Mouse (Mus musculus) limb, embryonic 13.5 days (tissue): ENCODE results near the gene Fes. TPM values are rescaled to one million over a fixed set of nuclear protein-coding genes. Genes with fewer than 3 reads are reported as not detected.
"Not testable (repeated sequence)": the region's sequence is repeated elsewhere in the genome, so short reads cannot be mapped to it uniquely, and the experiment has no call there.

Experiments used
- ATAC-seq: fragments of 200-750 bp; cut with Nextera tagmentation; 2 replicates; pipeline ENCODE4 v1.8.0; 2017; ENCODE audit warnings: low read depth, moderate number of reproducible peaks, moderate TSS enrichment; ENCODE audit not compliant: low FRiP score
- H3K27ac ChIP-seq: fragments of 300-500 bp; sonication (generic); 2 replicates; pipeline ENCODE4 v1.5.1; 2015; ENCODE audit warnings: inconsistent platforms, mild to moderate bottlenecking, moderate library complexity
- H3K27me3 ChIP-seq: fragments of 300-500 bp; sonication (generic); 2 replicates; pipeline ENCODE4 v1.6.1; 2015; ENCODE audit warnings: mild to moderate bottlenecking, inconsistent platforms
- H3K36me3 ChIP-seq: fragments of 300-500 bp; sonication (generic); 2 replicates; pipeline ENCODE4 v1.6.1; 2015; ENCODE audit warnings: inconsistent platforms, mild to moderate bottlenecking, moderate library complexity
- H3K4me1 ChIP-seq: fragments of 300-500 bp; sonication (generic); 2 replicates; pipeline ENCODE4 v1.6.1; 2015; ENCODE audit warnings: inconsistent platforms
- H3K4me2 ChIP-seq: fragments of 300-500 bp; sonication (generic); replicated peaks from 2 replicates; pipeline ENCODE4 v1.6.1; 2015; ENCODE audit warnings: inconsistent platforms, mild to moderate bottlenecking, moderate library complexity
- H3K4me3 ChIP-seq: fragments of 300-500 bp; sonication (generic); 2 replicates; pipeline ENCODE4 v1.5.1; 2015; ENCODE audit warnings: moderate library complexity, mild to moderate bottlenecking, inconsistent platforms
- H3K9ac ChIP-seq: fragments of 300-500 bp; sonication (generic); 2 replicates; pipeline ENCODE4 v1.6.1; 2015; ENCODE audit warnings: mild to moderate bottlenecking, inconsistent platforms
- H3K9me3 ChIP-seq: fragments of 300-500 bp; sonication (generic); 2 replicates; pipeline ENCODE4 v1.6.1; 2016; ENCODE audit warnings: inconsistent platforms
- WGBS: fragments of 180-500 bp; shearing (Covaris S2); methylation state at CpG from one replicate; pipeline ENCODE4 v1.1.7; 2015; 5-methylcytosine and 5-hydroxymethylcytosine counted together
- polyA plus RNA-seq: library from polyadenylated mRNA; unstranded; fragments of >200 nt; fragmentation: Nextera tagmentation; extraction: Ambion mirVana; gene quantifications from 2 replicates; pipeline ENCODE4 v1.2.1, GENCODE M21; 2015

The Fes gene
- polyA plus RNA-seq, 1 experiment from 2014 or later: 14.3 TPM

DNA sequence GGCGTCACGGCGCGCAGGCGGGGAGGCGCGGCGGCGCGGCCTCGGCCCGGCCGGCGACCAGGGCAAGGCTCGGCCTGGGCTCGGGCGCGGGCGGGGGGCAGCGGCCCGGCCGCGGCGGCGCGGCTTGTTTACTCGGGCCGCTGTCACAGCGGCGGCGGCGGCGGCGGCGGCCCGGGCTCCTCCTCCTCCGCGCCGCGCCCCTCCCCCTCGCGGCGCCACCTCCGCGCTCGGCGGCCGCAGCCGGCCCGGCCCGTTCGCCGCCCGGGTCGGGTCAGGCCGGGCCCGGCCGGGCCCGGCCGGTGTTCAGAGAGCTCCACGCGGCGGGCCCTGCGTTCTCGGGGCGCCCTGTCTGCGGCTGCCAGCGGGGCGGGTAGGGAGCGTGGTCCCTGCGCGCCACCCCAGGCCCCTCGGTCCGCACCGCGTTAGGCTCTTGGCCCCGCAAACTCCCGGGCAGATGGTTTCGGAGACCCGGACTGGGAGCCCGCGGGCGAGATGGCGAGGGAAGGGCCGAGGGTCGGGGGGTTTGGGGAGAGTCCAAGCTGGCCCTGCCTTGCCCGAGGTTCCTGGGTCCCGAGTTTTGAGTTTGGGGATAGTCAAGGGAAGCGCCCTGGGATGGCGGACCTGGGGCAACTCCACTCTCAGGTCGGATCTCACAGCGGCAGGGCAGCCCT lies 15.0 kb upstream of the Fes start:
- Histone ChIP-seq H3K4me3 (peak overlapping the region; percentile 95), H3K27me3 (0 out of 2 replicates have a peak, but pooled peaks cover 15% of the 10 kb centered on the region), H3K9ac (peak overlapping the region; percentile 97), H3K36me3 (peaks cover 6% of the 10 kb centered on the region), H3K9me3 (no peaks in the 10 kb centered on the region), H3K4me2 (peak overlapping the region; percentile 94), H3K27ac (peak overlapping the region; percentile 88), H3K4me1 (peaks cover 42% of the 10 kb centered on the region)
- ATAC-seq: peak; percentile 70
- WGBS: 1% methylated on average over 37 of the region's 92 CpGs

DNA sequence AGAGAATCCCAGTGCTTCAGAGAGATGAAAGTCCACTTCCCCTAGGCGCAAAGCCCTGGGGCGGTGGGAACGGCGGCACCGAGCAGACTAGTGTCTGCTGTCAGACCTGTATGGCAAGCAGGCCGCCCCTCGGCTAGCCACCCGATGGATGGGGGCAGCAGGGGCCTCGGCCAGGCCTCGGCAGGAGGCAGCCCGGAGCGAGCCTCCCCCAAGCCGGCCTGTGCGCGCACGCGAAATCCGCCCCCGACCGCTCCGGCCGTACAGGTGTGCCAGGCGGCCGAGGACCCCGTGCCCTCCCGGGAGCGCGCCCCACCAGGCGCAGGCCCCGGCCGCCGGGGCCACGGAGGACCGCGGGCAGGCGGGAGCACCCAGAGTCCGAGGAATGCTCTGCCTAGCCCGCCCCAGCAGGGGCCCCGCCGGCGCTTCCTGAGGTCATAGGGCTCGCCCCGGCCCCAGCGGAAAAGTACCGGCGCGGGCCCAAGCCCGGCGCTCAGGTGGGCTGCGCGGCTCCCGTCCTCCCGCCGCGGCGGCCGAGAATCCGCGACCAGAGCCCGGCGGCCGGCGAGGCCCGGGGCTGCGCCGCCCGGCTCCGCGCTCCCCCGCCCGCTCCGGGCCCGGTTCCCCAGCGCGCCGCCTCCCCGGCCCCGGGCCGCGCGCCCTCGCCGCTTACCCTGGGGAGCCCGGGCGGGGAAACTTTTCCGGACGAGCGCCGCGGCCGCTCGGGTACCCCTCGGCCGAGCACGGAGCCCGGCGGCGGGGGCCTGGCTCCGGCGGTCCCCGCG lies 14.3 kb upstream of the Fes start:
- WGBS: 1% methylated on average over 68 of the region's 102 CpGs
- Histone ChIP-seq H3K27ac (peak overlapping the region; percentile 88), H3K27me3 (0 out of 2 replicates have a peak, but pooled peaks cover 15% of the 10 kb centered on the region), H3K4me3 (peak overlapping the region; percentile 95), H3K4me1 (peaks cover 36% of the 10 kb centered on the region), H3K4me2 (peak overlapping the region; percentile 94), H3K9me3 (no peaks in the 10 kb centered on the region), H3K9ac (peak overlapping the region; percentile 97), H3K36me3 (peaks cover 13% of the 10 kb centered on the region)
- peak; percentile 42; the same call in 1 of the 2 replicates for ATAC-seq

DNA sequence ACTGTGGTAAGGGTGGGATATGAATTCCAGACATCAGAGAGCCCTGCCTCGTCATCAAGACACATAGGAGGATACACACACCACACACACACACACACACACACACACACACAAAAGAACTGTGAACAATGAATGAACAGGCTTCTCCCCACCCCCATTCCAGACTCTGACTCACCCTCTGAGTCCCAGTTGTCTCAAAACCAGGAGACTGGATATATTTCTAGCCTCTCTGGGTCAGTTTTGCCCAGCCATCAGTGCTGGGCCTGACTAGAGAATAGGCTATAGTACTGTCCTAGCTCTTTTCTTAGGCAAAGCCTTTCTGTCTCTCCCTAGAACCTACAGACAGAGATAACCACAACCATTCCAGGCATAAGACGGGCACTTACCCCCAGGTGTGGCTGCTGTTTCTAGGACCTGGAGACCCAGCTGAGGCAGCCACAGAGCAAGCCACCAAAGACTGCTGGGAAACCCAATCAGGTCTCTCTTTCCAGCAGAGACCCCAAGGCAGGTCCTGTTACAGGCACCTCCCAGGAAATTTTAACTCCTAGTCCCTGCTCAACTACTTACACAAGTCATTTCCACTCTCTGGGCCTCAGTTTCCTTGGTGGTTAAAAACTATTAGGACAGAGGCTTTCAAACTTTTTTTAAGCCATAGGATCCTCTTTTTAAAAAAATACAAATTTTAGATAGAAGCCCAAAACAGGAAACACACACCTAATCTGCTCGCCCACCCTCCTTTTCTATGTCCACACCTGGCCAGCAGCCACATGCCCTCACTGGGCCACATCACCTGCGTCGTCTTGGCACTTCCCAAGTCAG lies 13.5 kb upstream of the Fes start:
- no peak for ATAC-seq
- peak overlapping the region; percentile 88; the same call in 1 of the 2 replicates for H3K27ac ChIP-seq
- 0 out of 2 replicates have a peak, but pooled peaks cover 15% of the 10 kb centered on the region for H3K27me3 ChIP-seq
- WGBS: 16% methylated on average over 5 of the region's 5 CpGs
- peak overlapping the region; percentile 94 for H3K4me2 ChIP-seq
- peaks cover 36% of the 10 kb centered on the region for H3K4me1 ChIP-seq
- H3K9ac ChIP-seq: peak overlapping the region; percentile 97
- peaks cover 21% of the 10 kb centered on the region for H3K36me3 ChIP-seq
- H3K9me3 ChIP-seq: no peaks in the 10 kb centered on the region
- peak overlapping the region; percentile 95 for H3K4me3 ChIP-seq

DNA sequence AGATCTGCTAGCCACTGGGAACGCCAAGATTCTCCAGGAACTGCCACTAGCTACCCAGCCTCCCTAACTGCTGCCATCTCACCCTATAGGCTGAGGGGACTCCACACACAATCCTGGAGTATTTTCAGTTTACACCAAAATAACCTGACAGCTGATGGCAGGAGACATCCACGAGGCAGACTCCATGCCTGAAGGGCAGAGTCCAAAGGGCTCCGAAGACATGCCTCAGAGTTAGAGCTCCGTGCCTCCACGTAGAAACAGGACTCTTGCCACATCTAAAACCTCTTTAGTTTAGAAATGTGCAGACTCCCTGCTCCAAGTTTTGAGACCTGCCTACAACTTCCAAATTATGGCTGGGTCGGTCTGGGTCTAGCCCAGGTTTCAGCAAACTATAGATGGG lies 12.8 kb upstream of the Fes start:
- Histone ChIP-seq H3K9ac (peak overlapping the region; percentile 51; the same call in 1 of the 2 replicates), H3K4me2 (peak overlapping the region; percentile 94), H3K4me3 (peak overlapping the region; percentile 95; the same call in 1 of the 2 replicates), H3K4me1 (peaks cover 36% of the 10 kb centered on the region), H3K9me3 (no peaks in the 10 kb centered on the region), H3K27me3 (0 out of 2 replicates have a peak, but pooled peaks cover 9% of the 10 kb centered on the region), H3K36me3 (peaks cover 27% of the 10 kb centered on the region), H3K27ac (peak overlapping the region; percentile 67; the same call in 1 of the 2 replicates)
- 64% methylated on average over 6 of the region's 6 CpGs for WGBS
- no peak for ATAC-seq

DNA sequence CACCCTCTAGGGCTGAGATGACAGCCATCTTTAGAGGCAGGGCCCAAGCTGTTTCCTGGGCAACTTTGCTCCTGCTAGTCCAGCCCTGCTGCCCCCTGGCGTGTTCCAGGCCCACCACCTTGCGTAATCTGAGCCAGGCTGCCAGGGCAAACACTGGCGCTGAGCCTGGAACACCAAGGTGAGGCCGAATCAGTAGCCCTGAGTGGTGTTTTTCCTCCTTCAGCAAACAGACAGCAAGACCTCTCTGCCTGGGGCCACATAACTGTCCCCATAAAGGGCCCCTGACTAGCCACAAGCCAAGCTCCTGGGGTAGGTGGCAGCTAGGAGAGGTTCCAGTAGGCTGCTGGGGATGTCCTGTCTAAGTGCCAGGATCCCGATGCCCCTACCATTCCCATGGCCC lies 12.4 kb upstream of the Fes start:
- no peak for ATAC-seq
- H3K27me3 ChIP-seq: 0 out of 2 replicates have a peak, but pooled peaks cover 5% of the 10 kb centered on the region
- H3K4me1 ChIP-seq: peaks cover 36% of the 10 kb centered on the region
- H3K4me2 ChIP-seq: peak overlapping the region; percentile 94
- H3K9me3 ChIP-seq: no peaks in the 10 kb centered on the region
- peak overlapping the region; percentile 52; the same call in 1 of the 2 replicates for H3K27ac ChIP-seq
- no peak overlapping the region for H3K4me3 ChIP-seq
- peak overlapping the region; percentile 51 for H3K9ac ChIP-seq
- H3K36me3 ChIP-seq: peaks cover 32% of the 10 kb centered on the region
- WGBS: 39% methylated on average over 5 of the region's 5 CpGs

DNA sequence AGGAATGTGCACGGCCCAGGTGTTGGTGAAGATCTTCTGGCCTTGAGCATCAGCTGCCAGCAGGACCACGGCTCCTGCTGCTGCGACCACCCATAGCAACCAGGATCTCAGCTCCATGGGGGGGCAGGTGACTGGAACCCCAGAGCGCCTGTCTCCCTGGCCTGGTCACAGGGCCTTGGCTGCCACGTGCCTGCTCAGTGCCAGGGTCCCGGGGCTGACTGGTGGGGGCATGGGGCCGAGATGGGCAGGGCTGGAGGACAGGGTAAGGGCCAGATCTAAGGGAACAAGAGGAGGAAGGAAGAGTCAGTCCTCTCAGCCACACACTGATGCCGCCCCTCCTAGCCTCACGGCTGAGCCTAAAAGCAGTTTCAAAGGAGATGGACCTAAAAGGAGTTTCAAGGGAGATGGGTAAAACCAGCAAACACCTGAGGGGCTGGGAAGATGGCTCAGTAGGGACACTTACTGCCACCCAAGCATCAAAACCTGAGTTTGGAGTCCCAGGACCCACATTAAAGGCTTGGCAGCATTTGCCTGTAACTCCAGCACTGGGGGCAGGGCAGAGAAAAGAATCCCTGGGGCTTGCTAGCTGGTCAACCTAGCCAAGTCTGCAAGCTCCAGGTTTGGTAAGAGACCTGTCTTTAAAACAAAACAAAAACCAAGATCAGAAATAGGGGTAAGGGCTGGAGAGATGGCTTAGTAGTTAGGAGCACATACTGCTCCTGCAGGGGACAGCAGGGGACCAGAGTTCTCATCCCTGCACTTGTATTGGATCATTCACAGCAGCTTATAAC lies 11.1 kb upstream of the Fes start:
- Histone ChIP-seq H3K4me1 (peaks cover 36% of the 10 kb centered on the region), H3K27me3 (no peaks in the 10 kb centered on the region), H3K4me2 (no peak overlapping the region), H3K36me3 (peaks cover 41% of the 10 kb centered on the region), H3K27ac (no peak overlapping the region), H3K9ac (peak overlapping the region; percentile 19; the same call in 1 of the 2 replicates), H3K9me3 (no peaks in the 10 kb centered on the region), H3K4me3 (no peak overlapping the region)
- WGBS: 74% methylated on average over 9 of the region's 9 CpGs
- ATAC-seq: no peak

DNA sequence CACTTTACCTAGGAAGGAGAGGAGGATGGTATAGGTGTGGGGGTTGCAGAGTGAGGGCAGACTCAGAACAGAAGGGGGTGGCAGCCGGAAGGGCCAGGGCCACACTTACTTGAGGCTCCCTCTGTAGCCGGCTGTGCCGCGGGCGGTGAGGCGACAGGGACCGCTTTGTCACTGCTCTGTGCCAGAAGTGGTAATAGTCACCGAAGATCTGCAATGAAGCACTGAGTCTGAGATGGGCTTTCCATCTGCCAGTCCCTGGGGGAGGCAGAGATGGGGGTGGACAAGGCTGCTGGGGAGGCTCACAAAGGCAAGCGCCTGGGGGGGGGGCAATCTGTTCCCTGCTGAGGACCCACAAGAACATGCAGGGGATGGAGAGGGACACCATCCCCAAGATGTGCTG lies 10.2 kb upstream of the Fes start:
- Histone ChIP-seq H3K4me1 (peaks cover 32% of the 10 kb centered on the region), H3K9ac (0 out of 2 replicates have a peak overlapping the region, but pooled peaks have one; percentile 5), H3K27me3 (no peaks in the 10 kb centered on the region), H3K36me3 (peaks cover 49% of the 10 kb centered on the region), H3K9me3 (no peaks in the 10 kb centered on the region), H3K4me2 (no peak overlapping the region), H3K4me3 (no peak overlapping the region), H3K27ac (no peak overlapping the region)
- WGBS: 96% methylated on average over 9 of the region's 9 CpGs
- ATAC-seq: no peak

DNA sequence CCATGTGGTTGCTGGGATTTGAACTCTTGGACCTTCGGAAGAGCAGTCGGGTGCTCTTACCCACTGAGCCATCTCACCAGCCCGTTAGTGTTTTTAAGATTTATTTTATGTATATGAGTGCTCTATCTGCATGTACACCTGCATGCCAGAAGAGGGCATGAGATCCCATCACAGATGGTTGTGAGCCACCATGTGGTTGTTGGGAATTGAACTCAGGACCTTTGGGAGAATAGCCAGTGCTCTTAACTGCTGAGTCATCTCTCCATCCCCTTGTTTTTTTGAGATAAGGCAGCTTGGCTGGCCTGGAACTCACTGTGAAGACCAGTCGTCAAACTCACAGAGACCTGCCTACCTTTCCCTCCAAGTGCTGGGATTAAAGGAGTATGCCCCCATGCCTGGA lies 8.7 kb upstream of the Fes start:
- Histone ChIP-seq H3K4me1 (peaks cover 28% of the 10 kb centered on the region), H3K36me3 (peaks cover 65% of the 10 kb centered on the region)
- H3K27ac ChIP-seq, H3K9ac ChIP-seq, H3K4me3 ChIP-seq, H3K4me2 ChIP-seq, H3K27me3 ChIP-seq, ATAC-seq, H3K9me3 ChIP-seq: not testable (repeated sequence)
- WGBS: 90% methylated on average over 4 of the region's 4 CpGs

DNA sequence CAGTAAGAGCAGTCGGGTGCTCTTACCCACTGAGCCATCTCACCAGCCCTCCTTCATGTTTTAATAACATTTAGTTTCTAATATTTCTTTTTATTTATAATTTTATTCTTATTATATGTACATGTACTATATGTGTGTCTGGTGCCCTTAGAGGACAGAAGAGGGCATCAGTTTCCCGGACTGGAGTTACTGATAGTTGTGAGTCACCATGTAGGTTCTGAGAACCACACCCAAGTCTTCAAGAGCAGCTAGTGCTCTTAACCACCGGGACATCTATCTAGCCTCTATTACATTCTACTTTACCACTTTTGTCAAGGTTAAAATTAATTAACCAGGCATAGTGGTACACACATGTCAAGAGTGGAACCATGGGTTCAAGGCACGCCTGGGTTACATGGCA lies 6.9 kb upstream of the Fes start:
- Histone ChIP-seq H3K27me3 (no peaks in the 10 kb centered on the region), H3K36me3 (peaks cover 83% of the 10 kb centered on the region), H3K4me3 (no peak overlapping the region), H3K9ac (no peak overlapping the region), H3K9me3 (no peaks in the 10 kb centered on the region), H3K4me2 (no peak overlapping the region), H3K4me1 (peaks cover 10% of the 10 kb centered on the region), H3K27ac (no peak overlapping the region)
- WGBS: 92% methylated on average over 4 of the region's 4 CpGs
- ATAC-seq: no peak

DNA sequence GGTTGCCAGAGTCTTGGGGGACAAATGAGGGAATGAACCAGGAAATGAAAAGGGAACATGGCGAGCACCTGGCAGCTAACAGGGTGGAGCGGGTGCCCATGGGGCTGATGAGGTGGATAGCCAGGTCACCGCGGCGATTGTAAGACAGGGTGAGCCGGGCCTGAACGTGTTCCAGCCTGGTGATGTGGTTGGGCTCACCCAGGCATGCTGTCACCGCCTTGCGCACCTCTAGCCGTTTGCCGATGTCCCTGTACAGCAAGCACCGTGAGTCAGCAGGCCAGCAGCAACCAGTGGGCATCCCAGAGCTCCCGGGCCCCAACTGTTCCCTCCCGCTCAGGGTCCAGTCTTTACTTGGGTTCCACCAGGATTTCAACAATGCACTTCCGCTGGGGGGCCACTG lies 4.4 kb upstream of the Fes start:
- WGBS: 93% methylated on average over 15 of the region's 15 CpGs
- Histone ChIP-seq H3K4me1 (peaks cover 19% of the 10 kb centered on the region), H3K27me3 (no peaks in the 10 kb centered on the region), H3K4me3 (no peak overlapping the region), H3K9ac (no peak overlapping the region), H3K4me2 (no peak overlapping the region), H3K27ac (no peak overlapping the region), H3K9me3 (no peaks in the 10 kb centered on the region), H3K36me3 (peaks cover 75% of the 10 kb centered on the region)
- no peak for ATAC-seq

DNA sequence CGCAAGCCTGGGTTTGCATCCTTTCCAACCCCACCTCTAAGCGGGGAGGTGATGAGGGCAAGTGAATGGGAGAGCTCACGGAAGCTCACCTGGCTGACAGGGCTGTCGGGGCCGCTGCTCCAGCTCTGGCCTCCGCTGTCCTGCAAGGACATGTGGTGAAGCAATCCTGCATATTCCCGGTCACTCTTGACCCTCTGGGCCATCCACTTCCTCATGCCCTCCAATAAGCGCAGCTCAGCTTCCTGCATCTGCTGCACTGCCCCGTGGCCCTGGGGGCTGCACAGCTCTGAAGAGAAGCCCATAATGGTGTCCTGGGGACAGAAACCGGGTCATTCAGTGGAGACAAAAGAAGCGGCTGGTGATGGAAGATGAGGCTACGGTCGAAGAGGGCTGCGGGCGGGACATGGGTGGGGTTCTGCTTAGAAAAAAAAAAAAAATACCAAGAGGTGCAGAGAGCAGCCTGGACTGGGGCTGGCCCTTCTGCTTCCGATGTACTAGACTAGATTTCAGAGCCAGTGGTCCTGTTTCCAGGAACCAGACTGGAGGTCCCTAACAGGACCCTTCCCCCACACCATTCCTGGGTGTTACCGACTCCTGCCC lies 613 bp downstream of the Fes start:
- peak overlapping the region; percentile 72 for H3K9ac ChIP-seq
- H3K27me3 ChIP-seq: peaks cover 7% of the 10 kb centered on the region; the same call in 1 of the 2 replicates
- ATAC-seq: peak; percentile 29; the same call in 1 of the 2 replicates
- H3K27ac ChIP-seq: peak overlapping the region; percentile 64
- 40% methylated on average over 17 of the region's 17 CpGs for WGBS
- peaks cover 42% of the 10 kb centered on the region for H3K36me3 ChIP-seq
- H3K9me3 ChIP-seq: no peaks in the 10 kb centered on the region
- H3K4me3 ChIP-seq: peak overlapping the region; percentile 44
- H3K4me2 ChIP-seq: peak overlapping the region; percentile 72
- peaks cover 31% of the 10 kb centered on the region for H3K4me1 ChIP-seq
